Mouse (Mus musculus): Measurements from ENCODE around the gene Incenp. TPM values are rescaled to one million over a fixed set of nuclear protein-coding genes. Genes with fewer than 3 reads are reported as not detected.
"Not testable (repeated sequence)": the region's sequence is repeated elsewhere in the genome, so short reads cannot be mapped to it uniquely, and the experiment has no call there.

The Incenp gene
- total RNA-seq, 2 experiments from 2014 or later = 2.1 to 2.7 TPM

- DNase-seq = no peak
- intact Hi-C loops (cut with DNase I) = no loop called here
- no peak for TF ChIP-seq CTCF (IDR thresholded peaks at IDR 0.05)
- no peak overlapping the region for H3K27ac ChIP-seq
- no peak overlapping the region for H3K4me3 ChIP-seq
These were observed 14.4 kb upstream of the Incenp start for GRCm38 (mm10) chr19:9913784-9914183.

DNA sequence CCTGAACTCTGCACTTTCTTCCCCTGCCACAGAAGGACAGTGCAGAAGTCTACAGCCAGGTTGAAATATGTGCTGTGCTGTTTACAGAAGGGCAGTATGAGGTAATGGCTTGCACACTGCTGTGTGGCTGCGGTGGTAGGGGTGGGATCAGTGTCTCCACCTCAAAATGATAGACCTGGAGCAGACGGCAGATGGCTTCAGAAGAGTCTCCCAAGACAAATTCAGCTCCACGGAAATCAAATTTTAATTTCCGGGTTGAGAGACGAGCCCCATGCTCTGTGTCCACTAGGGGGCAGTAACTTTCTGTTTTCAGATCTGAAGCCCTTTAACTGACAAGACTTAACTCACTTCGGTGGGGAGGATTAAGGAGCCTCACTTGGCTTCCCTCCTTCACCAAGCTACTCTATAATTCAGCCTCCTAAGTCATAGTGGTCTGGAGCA lies 12.0 kb upstream of the Incenp start:
- peak overlapping the region; percentile 64 for H3K27ac ChIP-seq
- DNase-seq = peak; percentile 31
- intact Hi-C loops (cut with DNase I) = no loop called here
- TF ChIP-seq CTCF (IDR thresholded peaks at IDR 0.05) = peak; percentile 71
- H3K4me3 ChIP-seq = no peak overlapping the region

DNA sequence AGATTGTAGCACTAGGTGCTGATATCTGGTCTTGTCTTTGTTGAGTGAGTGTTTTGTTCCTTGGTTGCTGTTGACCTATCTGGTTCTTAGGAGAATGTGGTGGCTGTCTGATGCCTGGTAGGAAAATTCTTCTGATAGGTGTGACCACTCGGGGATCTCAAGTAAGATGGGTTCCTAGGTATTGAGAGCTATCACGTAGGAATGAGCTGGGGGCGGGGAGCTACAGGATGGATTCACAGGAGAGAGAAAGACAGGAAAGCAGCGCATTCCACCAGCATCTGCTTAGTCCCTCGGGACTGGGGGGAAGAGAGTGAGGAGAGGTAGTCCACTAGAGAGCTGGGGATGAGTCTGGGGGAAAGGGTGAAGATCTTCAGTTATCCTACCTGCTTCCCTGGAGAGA lies 10.0 kb upstream of the Incenp start:
- DNase-seq = no peak
- H3K27ac ChIP-seq = no peak overlapping the region
- H3K4me3 ChIP-seq = no peak overlapping the region
- TF ChIP-seq CTCF (IDR thresholded peaks at IDR 0.05) = no peak
- intact Hi-C loops (cut with DNase I) = no loop called here

DNA sequence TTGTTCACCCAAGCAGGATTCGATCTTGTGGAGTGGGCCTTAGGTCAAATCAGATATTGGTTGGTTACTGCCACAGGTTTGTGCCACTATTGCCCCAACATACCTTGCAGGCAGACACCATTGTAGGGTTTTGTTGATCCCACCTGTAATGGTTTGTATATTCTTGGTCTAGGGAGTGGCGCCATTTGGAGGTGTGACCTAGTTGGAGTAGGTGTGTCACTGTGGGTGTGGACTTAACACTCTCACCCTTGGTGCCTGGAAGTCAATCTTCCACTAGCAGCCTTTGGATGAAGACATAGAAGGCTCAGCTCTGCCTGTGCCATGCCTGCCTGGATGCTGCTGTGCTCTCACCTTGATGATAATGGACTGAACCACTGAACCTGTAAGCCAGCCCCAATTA lies 1.3 kb upstream of the Incenp start:
- intact Hi-C loops (cut with DNase I); H3K4me3 ChIP-seq; H3K27ac ChIP-seq; DNase-seq: not testable (repeated sequence)

GRCm38 (mm10) chr19:9899780-9900146 lies 412 bp upstream of the Incenp start:
- DNase-seq = no peak
- Histone ChIP-seq H3K4me3 (peak overlapping the region; percentile 96), H3K27ac (peak overlapping the region; percentile 89)
- intact Hi-C loops (cut with DNase I) = no loop called here
- no peak for TF ChIP-seq CTCF (IDR thresholded peaks at IDR 0.05)

DNA sequence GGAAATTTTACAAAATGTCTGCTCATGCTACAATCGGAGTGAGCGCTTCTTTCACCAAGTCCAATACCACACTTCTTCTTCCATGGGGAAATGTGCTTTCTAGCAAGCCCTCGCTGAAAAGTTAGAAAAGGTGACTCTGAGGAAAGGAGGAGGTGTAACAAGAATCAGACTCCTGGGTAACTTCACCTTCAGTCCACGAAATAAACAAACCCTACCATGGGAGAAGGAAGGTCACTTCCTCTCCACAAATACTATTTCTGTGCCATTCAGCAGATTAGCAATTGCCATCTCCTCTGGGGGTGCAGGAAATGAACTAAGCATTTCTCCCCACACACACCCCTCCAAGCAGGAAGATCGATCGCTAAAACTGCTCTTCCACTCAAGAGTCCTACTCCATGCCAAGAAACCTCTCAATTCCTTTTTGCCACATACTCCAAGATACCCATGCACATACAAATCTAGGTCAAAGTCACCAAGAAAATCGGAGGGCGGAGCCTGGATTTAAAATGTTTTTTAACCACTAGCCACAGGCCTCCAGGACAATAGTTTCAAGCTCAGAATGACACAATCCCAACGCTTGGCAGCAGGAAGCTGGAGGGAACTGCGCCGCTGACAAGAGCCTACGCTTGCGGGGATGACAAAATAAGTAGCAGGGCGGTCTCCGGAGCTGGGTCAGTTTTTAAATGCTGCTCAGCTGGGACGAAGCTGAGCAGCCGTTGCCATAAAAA lies 848 bp downstream of the Incenp start:
- H3K27ac ChIP-seq = peak overlapping the region; percentile 79
- peak overlapping the region; percentile 96 for H3K4me3 ChIP-seq
- TF ChIP-seq CTCF (IDR thresholded peaks at IDR 0.05) = no peak
- DNase-seq = no peak
- intact Hi-C loops (cut with DNase I) = no loop called here

DNA sequence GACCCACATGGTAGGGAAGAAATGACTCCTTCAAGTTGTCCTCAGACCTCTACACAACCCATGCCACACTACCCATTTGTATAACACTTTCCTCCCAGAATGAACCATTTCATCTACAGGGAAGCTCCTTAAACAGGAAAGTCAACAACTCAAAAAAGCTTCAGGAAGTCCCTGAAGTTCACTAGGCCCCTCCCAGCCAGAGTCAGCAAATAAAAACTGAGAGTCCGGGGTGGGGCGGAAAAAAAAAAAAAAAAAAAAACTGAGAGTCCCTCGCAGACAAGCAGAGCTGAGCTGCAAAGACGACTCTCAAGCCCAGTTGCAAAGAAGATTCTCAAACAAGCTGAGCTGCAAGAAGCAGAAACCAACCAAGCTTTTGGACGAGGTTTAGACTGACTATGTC lies 3.3 kb downstream of the Incenp start:
- DNase-seq = no peak
- Histone ChIP-seq H3K4me3 (no peak overlapping the region), H3K27ac (no peak overlapping the region)
- TF ChIP-seq CTCF (IDR thresholded peaks at IDR 0.05) = no peak
- intact Hi-C loops (cut with DNase I) = no loop called here

GRCm38 (mm10) chr19:9886771-9887170 lies 12.6 kb downstream of the Incenp start:
- DNase-seq = no peak
- TF ChIP-seq CTCF (IDR thresholded peaks at IDR 0.05) = no peak
- Histone ChIP-seq H3K4me3 (no peak overlapping the region), H3K27ac (no peak overlapping the region)
- intact Hi-C loops (cut with DNase I) = no loop called here

GRCm38 (mm10) chr19:9886348-9886747 lies 13.0 kb downstream of the Incenp start:
- intact Hi-C loops (cut with DNase I) = no loop called here
- no peak for TF ChIP-seq CTCF (IDR thresholded peaks at IDR 0.05)

GRCm38 (mm10) chr19:9878186-9878835 lies 21.0 kb downstream of the Incenp start:
- no peak for DNase-seq
- no peak overlapping the region for H3K4me3 ChIP-seq
- intact Hi-C loops (cut with DNase I) = no loop called here
- no peak for TF ChIP-seq CTCF (IDR thresholded peaks at IDR 0.05)
- no peak overlapping the region for H3K27ac ChIP-seq

More at GRCm38 (mm10) chr19:9886348-9886747, 13.0 kb downstream of the Incenp start:
- Histone ChIP-seq H3K27ac (no peak overlapping the region), H3K4me3 (no peak overlapping the region)
- no peak for DNase-seq

- Histone ChIP-seq H3K27ac (no peak overlapping the region), H3K4me3 (no peak overlapping the region)
- intact Hi-C loops (cut with DNase I) = no loop called here
- DNase-seq = no peak
- no peak for TF ChIP-seq CTCF (IDR thresholded peaks at IDR 0.05)
These were observed 33.9 kb downstream of the Incenp start for GRCm38 (mm10) chr19:9865466-9865865.

GRCm38 (mm10) chr19:9864856-9865255 lies 34.5 kb downstream of the Incenp start:
- intact Hi-C loops (cut with DNase I) = no loop called here
- Histone ChIP-seq H3K27ac (no peak overlapping the region), H3K4me3 (no peak overlapping the region)
- TF ChIP-seq CTCF (IDR thresholded peaks at IDR 0.05) = no peak
- DNase-seq = no peak

DNA sequence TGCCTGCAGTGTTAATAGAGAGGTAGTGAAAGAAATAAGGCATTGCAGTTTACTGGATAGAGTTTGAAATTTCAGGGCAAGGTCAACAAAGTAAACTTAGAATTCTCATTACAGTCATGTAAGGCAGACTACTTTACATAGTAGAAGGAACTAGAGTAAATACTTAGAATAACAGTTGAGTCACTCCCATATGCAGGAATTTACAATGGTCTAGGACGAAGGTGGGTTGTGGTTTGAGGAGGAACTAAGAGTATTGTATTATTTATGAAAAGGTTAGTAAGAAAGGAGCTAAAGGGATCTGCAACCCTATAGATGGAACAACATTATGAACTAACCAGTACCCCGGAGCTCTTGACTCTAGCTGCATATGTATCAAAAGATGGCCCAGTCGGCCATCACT lies 38.5 kb downstream of the Incenp start:
- DNase-seq; H3K27ac ChIP-seq; H3K4me3 ChIP-seq; intact Hi-C loops (cut with DNase I): not testable (repeated sequence)

GRCm38 (mm10) chr19:9849368-9850075 lies 49.8 kb downstream of the Incenp start:
- H3K4me3 ChIP-seq; DNase-seq; intact Hi-C loops (cut with DNase I); H3K27ac ChIP-seq: not testable (repeated sequence)
